Mouse (Mus musculus): ENCODE measurements around the gene Adm.

- TF ChIP-seq POLR2AphosphoS2 (IDR thresholded peaks at IDR 0.05; ENCODE audit: insufficient read length, low read depth) (peak; percentile 64), CEBPB (IDR thresholded peaks at IDR 0.05; ENCODE audit: insufficient read depth, poor library complexity, severe bottlenecking) (no peak), POLR2A (IDR thresholded peaks at IDR 0.05; ENCODE audit: insufficient read length, low read depth) (peak; percentile 65), E2F4 (IDR thresholded peaks at IDR 0.05; ENCODE audit: insufficient read depth) (no peak), MYOD1 (IDR thresholded peaks at IDR 0.05; ENCODE audit: control insufficient read depth in 1 of 3, insufficient read length in 2 of 3, low read depth in 2 of 3) (no peak), TCF12 (IDR thresholded peaks at IDR 0.05; ENCODE audit: insufficient read depth, poor library complexity, severe bottlenecking) (no peak), MAX (IDR thresholded peaks at IDR 0.05; ENCODE audit: low read depth) (no peak), TCF3 (IDR thresholded peaks at IDR 0.05; ENCODE audit: insufficient read length, low read depth) (no peak), USF1 (IDR thresholded peaks at IDR 0.05; ENCODE audit: low read depth) (no peak), SRF (IDR thresholded peaks at IDR 0.05; ENCODE audit: control insufficient read depth, insufficient read length, low read depth) (no peak)
These were observed at the start of gene Adm for GRCm38 (mm10) chr7:110627486-110628272.

Measured in myocyte (in vitro differentiated cells).